Mouse (Mus musculus): ENCODE measurements at regions not wholly inside any gene's neighbourhood (a gene's known extent, or its start where the extent isn't known, plus 50 kb on each side); places are given as distances from the start of the nearest gene placed in this dataset.

DNA sequence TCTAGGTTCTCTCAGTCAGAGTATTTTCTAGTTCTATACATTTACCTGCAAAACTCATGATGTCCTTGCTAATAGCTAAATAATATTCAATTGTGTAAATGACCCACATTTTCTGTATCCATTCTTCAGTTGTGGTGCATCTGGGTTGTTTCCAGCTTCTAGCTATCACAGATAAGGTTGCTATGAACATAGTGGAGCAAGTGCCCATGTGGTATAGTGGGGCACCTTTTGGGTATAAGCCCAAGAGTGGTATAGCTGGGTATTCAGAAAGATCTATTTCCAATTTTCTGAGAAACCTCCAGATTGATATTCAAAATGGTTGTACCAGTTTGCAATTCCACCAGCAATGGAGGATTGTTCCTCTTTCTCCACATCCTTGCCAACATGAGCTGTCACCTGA, 1835.1 kb upstream of the Lrrc6 start:
- TF ChIP-seq CTCF (IDR thresholded peaks at IDR 0.05; ENCODE audit: low read depth) = no peak
- Histone ChIP-seq H3K4me3 (ENCODE audit: low read depth, low read length) (no peak overlapping the region), H3K9ac (no peak overlapping the region), H3K9me3 (ENCODE audit: low read length) (no peaks in the 10 kb centered on the region), H3K27ac (ENCODE audit: low read depth, low read length) (no peak overlapping the region), H3K27me3 (ENCODE audit: insufficient read depth, low read length) (no peaks in the 10 kb centered on the region), H3K36me3 (ENCODE audit: insufficient read depth) (0 out of 2 replicates have a peak, but pooled peaks cover 2% of the 10 kb centered on the region), H3K4me1 (ENCODE audit: insufficient read depth) (no peaks in the 10 kb centered on the region), H3K4me2 (ENCODE audit: low read depth) (no peak overlapping the region)
- ATAC-seq (no peak), DNase-seq (no peak)

DNA sequence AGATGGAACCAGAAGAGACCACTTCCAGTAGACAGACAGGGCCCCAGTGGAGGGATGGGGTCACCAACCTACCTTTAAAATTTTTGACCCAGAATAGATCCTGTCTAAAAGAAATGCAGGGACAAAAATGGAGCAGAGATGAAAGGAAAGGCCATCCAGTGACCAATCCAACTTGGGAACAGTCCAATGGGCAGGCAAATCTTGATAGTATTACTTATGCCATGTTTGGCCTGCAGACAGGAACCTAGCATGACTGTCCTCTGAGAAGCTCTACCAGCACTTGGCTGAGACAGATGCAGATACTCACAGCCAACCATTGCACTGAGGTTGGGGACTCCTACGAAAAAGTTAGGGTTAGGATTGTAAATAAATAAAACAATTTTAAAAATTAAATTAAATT, 1815.4 kb upstream of the Lrrc6 start:
- Histone ChIP-seq H3K36me3 (ENCODE audit: insufficient read depth) (no peaks in the 10 kb centered on the region), H3K27ac (ENCODE audit: low read depth, low read length) (no peak overlapping the region), H3K4me2 (ENCODE audit: low read depth) (no peak overlapping the region), H3K9me3 (ENCODE audit: low read length) (no peaks in the 10 kb centered on the region), H3K9ac (no peak overlapping the region), H3K4me3 (ENCODE audit: low read depth, low read length) (no peak overlapping the region), H3K4me1 (ENCODE audit: insufficient read depth) (no peaks in the 10 kb centered on the region), H3K27me3 (ENCODE audit: insufficient read depth, low read length) (no peaks in the 10 kb centered on the region)
- 88% methylated on average over 1 of the region's 1 CpGs for WGBS
- no peak for TF ChIP-seq CTCF (IDR thresholded peaks at IDR 0.05; ENCODE audit: low read depth)
- ATAC-seq = no peak
- no peak for DNase-seq

MicroRNA genes in the stretch of these regions (microRNA counts, 519-probe panel; counts per million panel counts)
- microRNA mmu-miR-30b (5,986 counts per million, percentile 79 among the panel's probes with 10 or more counts), microRNA mmu-miR-30d (5,494 counts per million, percentile 73 among the panel's probes with 10 or more counts)

Small RNAs in the stretch of these regions (microRNA-seq; reads per million reads assigned to microRNA genes)
- gene Mir30b (149 to 405 reads per million in 2 experiments), gene Mir30d (6,590 to 6,904 reads per million in 2 experiments)
